Mouse (Mus musculus) liver, embryonic 13.5 days (tissue): ENCODE results near the gene Grifin. TPM values are rescaled to one million over a fixed set of nuclear protein-coding genes. Genes with fewer than 3 reads are reported as not detected.
A peak's percentile ranks its signal among the peaks of the same experiment; 100 is the strongest.

Experiments
- ATAC-seq: fragments of 200-750 bp; cut with Nextera tagmentation; 2 replicates; pipeline ENCODE4 v1.8.0; 2017; ENCODE audit warnings: low read depth, mild to moderate bottlenecking, moderate number of reproducible peaks, moderate library complexity
- DNase-seq: peaks from one replicate; pipeline ENCODE4 v3.0.0; 2022
- H3K27ac ChIP-seq: fragments of 300-500 bp; sonication (generic); 2 replicates; pipeline ENCODE4 v1.5.1; 2015; ENCODE audit warnings: moderate library complexity, mild to moderate bottlenecking, inconsistent platforms
- H3K27me3 ChIP-seq: fragments of 300-500 bp; sonication (generic); 2 replicates; pipeline ENCODE4 v1.6.1; 2015; ENCODE audit warnings: mild to moderate bottlenecking, inconsistent platforms
- H3K36me3 ChIP-seq: fragments of 300-500 bp; sonication (generic); 2 replicates; pipeline ENCODE4 v1.6.1; 2015; ENCODE audit warnings: mild to moderate bottlenecking, inconsistent platforms
- H3K4me1 ChIP-seq: fragments of 300-500 bp; sonication (generic); replicated peaks from 2 replicates; pipeline ENCODE4 v1.6.1; 2015; ENCODE audit warnings: inconsistent platforms
- H3K4me2 ChIP-seq: fragments of 300-500 bp; sonication (generic); 2 replicates; pipeline ENCODE4 v1.6.1; 2015; ENCODE audit warnings: inconsistent platforms, mild to moderate bottlenecking, moderate library complexity
- H3K4me3 ChIP-seq: fragments of 300-500 bp; sonication (generic); replicated peaks from 2 replicates; pipeline ENCODE4 v1.5.1; 2015; ENCODE audit warnings: mild to moderate bottlenecking, inconsistent platforms
- H3K9ac ChIP-seq: fragments of 300-500 bp; sonication (generic); 2 replicates; pipeline ENCODE4 v1.6.1; 2015; ENCODE audit warnings: mild to moderate bottlenecking, inconsistent platforms
- H3K9me3 ChIP-seq: fragments of 300-500 bp; sonication (generic); replicated peaks from 2 replicates; pipeline ENCODE4 v1.6.1; 2016; ENCODE audit warnings: inconsistent platforms
- WGBS: fragments of 180-500 bp; shearing (Covaris S2); methylation state at CpG from one replicate; pipeline ENCODE4 v1.1.7; 2015; ENCODE audit not compliant: insufficient replicate concordance; 5-methylcytosine and 5-hydroxymethylcytosine counted together
- polyA plus RNA-seq: library from polyadenylated mRNA; unstranded; fragments of >200 nt; fragmentation: Nextera tagmentation; extraction: Ambion mirVana; gene quantifications from 2 replicates; pipeline ENCODE4 v1.2.1, GENCODE M21; 2015

Grifin gene
- polyA plus RNA-seq, 1 experiment from 2014 or later: 4.9 TPM

DNA sequence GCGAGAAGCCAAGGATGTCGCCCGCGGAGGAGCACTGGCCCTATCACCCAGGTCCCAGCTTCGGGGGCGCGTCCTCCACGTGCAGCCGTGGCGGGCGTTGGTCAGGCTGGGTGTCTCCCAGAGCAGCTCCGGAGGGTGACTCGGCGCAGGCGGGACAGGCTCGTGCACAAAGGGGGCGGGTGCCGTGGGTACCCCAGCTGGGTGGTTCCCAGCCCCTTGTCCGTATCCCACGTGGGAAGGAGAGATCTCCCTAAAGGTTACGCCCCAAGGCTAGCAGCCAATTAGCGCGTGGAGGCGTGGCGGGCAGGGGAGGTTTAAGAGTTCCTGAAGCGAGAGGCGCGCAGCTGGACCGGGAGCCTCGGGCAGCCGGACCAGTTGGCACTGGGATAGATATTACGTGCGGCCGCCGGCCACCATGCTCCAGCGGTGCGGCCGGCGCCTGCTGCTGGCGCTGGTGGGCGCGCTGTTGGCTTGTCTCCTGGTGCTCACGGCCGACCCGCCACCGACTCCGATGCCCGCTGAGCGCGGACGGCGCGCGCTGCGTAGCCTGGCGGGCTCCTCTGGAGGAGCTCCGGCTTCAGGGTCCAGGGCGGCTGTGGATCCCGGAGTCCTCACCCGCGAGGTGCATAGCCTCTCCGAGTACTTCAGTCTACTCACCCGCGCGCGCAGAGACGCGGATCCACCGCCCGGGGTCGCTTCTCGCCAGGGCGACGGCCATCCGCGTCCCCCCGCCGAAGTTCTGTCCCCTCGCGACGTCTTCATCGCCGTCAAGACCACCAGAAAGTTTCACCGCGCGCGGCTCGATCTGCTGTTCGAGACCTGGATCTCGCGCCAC is 42.3 kb upstream of the Grifin start, which contains the start of gene Lfng:
TSS of gene Lfng (plus strand) at position 320 of the 835 bp plus-strand sequence.
- H3K4me1 ChIP-seq: peaks cover 78% of the 10 kb centered on the region

DNA sequence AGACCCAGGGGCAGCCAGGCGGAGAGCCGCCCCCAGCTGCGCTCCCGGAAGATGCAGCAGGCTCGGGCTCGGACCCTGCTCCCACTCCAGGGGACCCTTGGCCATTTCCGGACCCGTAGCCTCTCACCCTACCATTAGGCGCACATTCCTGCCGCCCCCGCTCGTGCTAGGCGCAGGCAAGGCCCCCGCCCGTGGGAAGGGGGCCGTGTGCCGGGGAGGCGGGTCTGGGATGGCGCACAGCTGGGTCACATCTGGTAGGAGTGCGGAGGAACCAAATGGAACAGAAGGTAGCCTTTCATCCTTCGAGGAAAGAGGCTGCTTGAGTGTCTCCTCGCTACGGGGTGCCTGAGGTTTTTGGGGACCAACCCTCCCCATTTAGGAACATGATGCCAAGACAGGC is 41.5 kb upstream of the Grifin start:
- under 1% methylated on average over 23 of the region's 23 CpGs for WGBS

More for the DNA sequence above, 42.3 kb upstream of the Grifin start, which contains the start of gene Lfng:
- DNase-seq: peak; percentile 91
- WGBS: under 1% methylated on average over 90 of the region's 91 CpGs
- peaks cover 90% of the 10 kb centered on the region for H3K27me3 ChIP-seq
- H3K9me3 ChIP-seq: no peaks in the 10 kb centered on the region
- H3K27ac ChIP-seq: peak within 1 kb of the TSS; percentile 81
- ATAC-seq: peak; percentile 91
- peak within 1 kb of the TSS; percentile 86 for H3K9ac ChIP-seq
- peak within 1 kb of the TSS; percentile 87 for H3K4me2 ChIP-seq
- H3K4me3 ChIP-seq: peak within 1 kb of the TSS; percentile 75
- H3K36me3 ChIP-seq: peaks cover 12% of the 10 kb centered on the region

DNA sequence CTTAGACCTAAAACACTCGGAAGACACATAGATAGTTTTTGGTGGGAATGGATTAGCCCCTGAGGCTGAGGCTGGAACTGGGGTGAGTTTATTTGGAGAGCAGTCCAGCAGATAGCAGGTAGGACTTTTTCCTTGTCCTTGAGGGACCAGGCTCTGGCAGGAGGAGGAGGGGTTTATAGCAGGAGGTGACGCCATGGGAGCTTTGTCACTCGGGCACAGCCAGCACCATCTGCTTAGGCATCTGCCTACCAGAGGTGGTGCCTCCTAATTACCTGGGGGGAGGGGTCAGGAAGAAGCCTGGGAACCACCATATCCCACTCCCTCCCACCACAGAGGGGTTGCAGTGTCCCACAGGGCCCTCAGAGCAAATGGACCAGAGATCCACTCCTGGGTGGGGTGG is 40.4 kb upstream of the Grifin start:
- H3K9me3 ChIP-seq: no peaks in the 10 kb centered on the region
- H3K9ac ChIP-seq: no peak overlapping the region
- H3K4me1 ChIP-seq: peaks cover 58% of the 10 kb centered on the region
- WGBS: 21% methylated on average over 3 of the region's 3 CpGs
- H3K27ac ChIP-seq: no peak overlapping the region
- no peak overlapping the region for H3K4me3 ChIP-seq
- ATAC-seq (no peak), DNase-seq (no peak)
- H3K36me3 ChIP-seq: no peaks in the 10 kb centered on the region
- H3K27me3 ChIP-seq: peaks cover 90% of the 10 kb centered on the region
- no peak overlapping the region for H3K4me2 ChIP-seq

More for the DNA sequence above, 41.5 kb upstream of the Grifin start:
- Histone ChIP-seq H3K4me3 (peak overlapping the region; percentile 75), H3K9me3 (no peaks in the 10 kb centered on the region), H3K4me2 (peak overlapping the region; percentile 87), H3K27me3 (peaks cover 92% of the 10 kb centered on the region), H3K4me1 (peaks cover 70% of the 10 kb centered on the region), H3K9ac (peak overlapping the region; percentile 60), H3K36me3 (peaks cover 3% of the 10 kb centered on the region; the same call in 1 of the 2 replicates), H3K27ac (no peak overlapping the region)
- ATAC-seq (no peak), DNase-seq (no peak)

DNA sequence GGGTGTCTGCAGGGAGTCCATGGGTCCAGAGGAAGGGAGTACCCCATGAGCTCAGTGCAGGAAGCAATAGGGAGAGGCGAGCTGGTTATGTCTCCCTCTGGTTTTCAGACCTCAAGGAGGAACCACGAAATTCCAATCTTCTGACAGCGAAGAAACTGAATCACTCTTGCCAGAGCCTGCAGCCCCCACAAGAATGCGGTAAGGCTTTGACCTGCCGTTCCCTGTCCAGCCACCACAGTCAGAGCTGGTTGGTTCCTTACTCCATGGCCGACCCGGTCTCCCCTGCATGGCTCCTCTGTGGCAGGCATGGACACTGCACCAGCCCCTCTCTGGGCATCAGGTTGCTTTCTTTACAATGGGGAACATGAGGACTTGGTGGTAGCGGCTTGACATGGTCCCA is 39.5 kb upstream of the Grifin start:
- ATAC-seq: no peak
- Histone ChIP-seq H3K27ac (no peak overlapping the region), H3K36me3 (no peaks in the 10 kb centered on the region), H3K9ac (no peak overlapping the region), H3K4me3 (no peak overlapping the region), H3K9me3 (no peaks in the 10 kb centered on the region), H3K27me3 (peaks cover 85% of the 10 kb centered on the region), H3K4me1 (peaks cover 50% of the 10 kb centered on the region), H3K4me2 (no peak overlapping the region)
- DNase-seq: no peak
- WGBS: 36% methylated on average over 8 of the region's 8 CpGs

DNA sequence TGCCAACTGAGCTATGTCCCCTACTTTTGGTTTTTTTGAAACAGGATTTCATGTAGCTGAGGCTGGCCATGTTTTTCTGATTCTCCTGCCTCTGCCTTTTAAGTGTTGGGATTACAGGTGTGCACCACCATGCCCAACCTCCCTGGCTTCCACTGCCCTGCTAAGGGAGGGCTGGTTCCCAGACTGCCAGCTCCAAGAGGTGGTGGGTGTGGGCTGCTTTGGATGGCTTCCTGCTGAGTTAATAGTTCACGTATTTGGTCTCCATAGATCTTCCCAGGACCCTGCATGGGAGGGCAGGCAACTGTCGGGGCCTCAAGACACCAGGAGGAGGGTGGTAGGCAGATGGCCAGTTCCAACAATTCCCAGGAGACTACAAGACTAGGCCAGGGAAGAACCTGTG is 37.7 kb upstream of the Grifin start:
- Histone ChIP-seq H3K9ac (no peak overlapping the region), H3K9me3 (no peaks in the 10 kb centered on the region), H3K4me2 (no peak overlapping the region), H3K27ac (no peak overlapping the region), H3K4me3 (no peak overlapping the region), H3K36me3 (no peaks in the 10 kb centered on the region), H3K4me1 (peaks cover 38% of the 10 kb centered on the region), H3K27me3 (peaks cover 69% of the 10 kb centered on the region)
- WGBS: 60% methylated on average over 2 of the region's 2 CpGs
- ATAC-seq (no peak), DNase-seq (no peak)

DNA sequence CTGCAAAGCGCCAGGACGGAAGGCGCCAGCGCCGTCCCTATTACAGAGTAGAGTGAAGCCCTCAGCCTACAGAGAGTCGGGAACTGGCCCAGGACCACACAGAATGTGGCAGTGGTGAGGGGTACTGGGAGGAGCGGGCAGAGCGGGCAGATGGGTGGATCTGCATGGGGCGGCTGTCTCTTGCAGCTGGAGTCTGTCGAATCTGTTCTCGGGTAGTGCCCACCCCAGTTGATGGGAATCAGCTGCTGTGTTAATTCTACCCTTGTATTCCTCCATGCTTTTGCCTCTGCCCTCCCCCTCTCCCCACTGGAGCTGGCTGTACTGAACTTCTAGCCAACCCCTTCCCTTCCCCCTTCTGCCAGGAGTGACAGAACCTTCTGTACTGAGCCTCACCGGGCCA is 36.8 kb upstream of the Grifin start:
- no peak overlapping the region for H3K9ac ChIP-seq
- no peak overlapping the region for H3K4me2 ChIP-seq
- no peaks in the 10 kb centered on the region for H3K9me3 ChIP-seq
- no peaks in the 10 kb centered on the region for H3K36me3 ChIP-seq
- H3K27ac ChIP-seq: no peak overlapping the region
- peaks cover 61% of the 10 kb centered on the region for H3K27me3 ChIP-seq
- H3K4me1 ChIP-seq: peaks cover 38% of the 10 kb centered on the region
- ATAC-seq: no peak
- 71% methylated on average over 12 of the region's 12 CpGs for WGBS
- no peak for DNase-seq
- H3K4me3 ChIP-seq: no peak overlapping the region

DNA sequence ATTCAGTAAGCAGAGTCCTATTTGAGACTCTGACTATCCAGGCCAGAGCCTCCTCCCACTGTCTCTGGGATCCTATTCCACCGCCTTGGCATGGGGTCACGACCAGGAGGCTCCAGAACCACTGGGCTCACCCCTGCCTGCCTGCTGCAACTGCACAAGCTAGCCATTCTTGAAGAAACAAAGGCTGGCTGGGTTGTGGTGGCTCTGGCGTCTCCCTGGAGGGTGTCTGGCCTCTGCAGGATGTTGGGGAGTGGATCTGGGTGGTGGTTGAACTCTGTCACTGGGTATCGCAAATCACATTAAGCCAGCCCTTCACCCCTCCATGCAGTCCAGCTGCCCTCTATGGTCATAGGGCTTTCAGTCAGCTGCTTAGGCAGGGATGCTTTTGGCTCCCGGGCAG is 35.1 kb upstream of the Grifin start:
- H3K9ac ChIP-seq: no peak overlapping the region
- H3K36me3 ChIP-seq: no peaks in the 10 kb centered on the region
- WGBS: 66% methylated on average over 5 of the region's 5 CpGs
- no peak overlapping the region for H3K4me2 ChIP-seq
- peaks cover 43% of the 10 kb centered on the region for H3K27me3 ChIP-seq
- no peaks in the 10 kb centered on the region for H3K9me3 ChIP-seq
- no peak overlapping the region for H3K27ac ChIP-seq
- peaks cover 38% of the 10 kb centered on the region for H3K4me1 ChIP-seq
- ATAC-seq: no peak
- DNase-seq: no peak
- no peak overlapping the region for H3K4me3 ChIP-seq

DNA sequence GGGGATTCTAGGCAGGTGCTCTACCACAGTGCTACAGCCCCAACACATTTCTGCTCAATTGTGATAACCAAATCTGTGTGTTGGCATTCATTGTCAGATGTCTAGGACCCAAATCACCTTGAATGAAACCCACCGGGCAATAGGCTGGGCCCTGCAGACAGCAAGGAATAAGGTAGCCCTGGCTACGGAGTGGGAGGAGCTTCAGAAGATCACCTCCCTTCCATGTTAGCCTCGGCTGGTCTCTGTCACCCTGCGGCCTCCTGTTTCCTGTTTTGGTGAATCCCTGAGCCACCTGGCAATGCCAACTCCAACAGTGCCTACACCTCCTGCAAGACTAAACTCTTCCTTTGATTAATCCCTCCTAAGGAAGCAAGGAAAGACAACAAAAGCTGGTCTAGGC is 32.9 kb upstream of the Grifin start:
- peak overlapping the region; percentile 72 for H3K4me2 ChIP-seq
- DNase-seq: no peak
- H3K4me1 ChIP-seq: peaks cover 52% of the 10 kb centered on the region

DNA sequence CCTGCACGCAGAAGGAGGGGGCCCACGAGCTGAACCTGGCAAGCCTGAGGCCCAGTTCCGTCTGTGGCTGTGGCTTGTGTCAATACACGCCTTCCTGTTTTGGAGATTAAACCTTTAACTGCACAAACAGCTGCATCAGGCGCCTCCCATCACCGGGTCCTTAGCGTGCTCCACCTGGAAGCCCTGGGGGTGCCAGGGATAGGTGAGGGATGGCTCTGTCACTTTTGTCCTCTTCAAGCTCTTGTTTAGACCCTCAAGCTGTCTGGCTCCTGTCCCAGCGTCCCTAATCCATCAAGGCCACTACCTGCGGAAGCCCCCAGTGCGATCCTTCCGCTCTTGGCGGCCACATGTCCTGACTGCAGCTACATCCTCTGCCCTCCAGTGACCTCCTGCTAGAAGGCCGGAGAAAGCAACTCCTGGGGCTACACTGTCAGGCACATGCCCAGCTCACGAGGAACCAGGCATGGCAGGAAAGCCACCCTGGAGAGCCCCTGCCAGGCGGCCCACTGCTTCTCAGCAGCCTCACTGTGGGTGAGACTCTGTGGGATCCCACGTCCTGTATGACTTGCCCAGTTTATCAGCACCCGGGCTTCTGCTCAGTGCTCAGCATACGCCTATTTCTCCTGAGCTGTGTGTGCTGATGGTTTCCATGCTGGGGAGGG is 32.2 kb upstream of the Grifin start:
- DNase-seq (peak; percentile 57), ATAC-seq (peak; percentile 89)
- Histone ChIP-seq H3K4me1 (peaks cover 52% of the 10 kb centered on the region), H3K9me3 (no peaks in the 10 kb centered on the region), H3K9ac (peak overlapping the region; percentile 71), H3K4me2 (peak overlapping the region; percentile 72), H3K36me3 (no peaks in the 10 kb centered on the region), H3K4me3 (peak overlapping the region; percentile 35), H3K27ac (peak overlapping the region; percentile 95), H3K27me3 (peaks cover 19% of the 10 kb centered on the region)
- WGBS: 13% methylated on average over 18 of the region's 18 CpGs

More for the DNA sequence above, 32.9 kb upstream of the Grifin start:
- Histone ChIP-seq H3K9me3 (no peaks in the 10 kb centered on the region), H3K4me3 (no peak overlapping the region), H3K27me3 (peaks cover 26% of the 10 kb centered on the region), H3K36me3 (no peaks in the 10 kb centered on the region), H3K27ac (peak overlapping the region; percentile 95), H3K9ac (peak overlapping the region; percentile 71)
- no peak for ATAC-seq
- 39% methylated on average over 4 of the region's 4 CpGs for WGBS

DNA sequence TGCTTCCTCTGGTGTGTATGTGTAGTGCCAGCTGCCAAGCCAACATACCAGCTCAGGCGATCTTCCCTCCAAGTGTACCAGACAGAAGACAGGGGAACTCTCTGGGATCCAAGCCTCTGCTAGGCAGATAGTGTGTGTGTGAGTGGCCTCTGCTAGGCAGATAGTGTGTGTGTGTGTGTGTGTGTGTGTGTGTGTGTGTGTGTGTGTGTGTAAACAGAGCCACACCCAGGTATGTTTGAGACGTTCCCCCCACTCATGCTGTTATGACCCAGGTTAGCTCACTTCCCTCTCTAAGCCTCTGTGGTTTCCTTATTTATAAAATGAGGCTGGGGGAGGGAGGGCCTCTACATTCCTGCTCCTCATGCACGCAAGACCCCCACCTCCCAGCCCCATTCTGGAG is 31.6 kb upstream of the Grifin start:
- WGBS: 14% methylated on average over 3 of the region's 3 CpGs
- Histone ChIP-seq H3K4me3 (peak overlapping the region; percentile 35; the same call in 1 of the 2 replicates), H3K27ac (peak overlapping the region; percentile 95), H3K36me3 (no peaks in the 10 kb centered on the region), H3K27me3 (peaks cover 13% of the 10 kb centered on the region), H3K9ac (peak overlapping the region; percentile 71), H3K4me2 (peak overlapping the region; percentile 72), H3K9me3 (no peaks in the 10 kb centered on the region), H3K4me1 (peaks cover 52% of the 10 kb centered on the region)
- DNase-seq (peak; percentile 46), ATAC-seq (peak; percentile 71)

DNA sequence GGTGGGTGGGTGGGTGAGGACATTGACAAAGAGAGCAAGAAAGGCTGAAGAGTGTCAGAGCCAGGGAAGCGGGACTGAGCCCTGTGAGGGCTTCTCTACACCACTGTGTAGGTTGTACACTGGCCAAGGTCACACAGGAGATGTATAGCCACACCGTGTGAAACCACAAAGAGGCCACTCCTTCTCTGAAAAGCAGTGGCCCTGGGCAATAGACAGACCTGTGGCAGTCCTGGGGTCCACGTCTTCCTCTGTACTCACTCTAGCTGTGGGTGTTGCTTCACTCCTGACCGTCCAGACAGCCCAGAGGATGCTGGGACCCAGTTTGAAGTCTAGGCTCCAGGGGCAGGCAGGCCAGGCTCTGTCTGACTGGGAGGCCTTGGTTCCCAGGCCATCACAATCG is 30.0 kb upstream of the Grifin start:
- 48% methylated on average over 5 of the region's 5 CpGs for WGBS
- no peak for ATAC-seq
- H3K4me2 ChIP-seq: peak overlapping the region; percentile 21; the same call in 1 of the 2 replicates

More for the DNA sequence above, 30.0 kb upstream of the Grifin start:
- Histone ChIP-seq H3K36me3 (no peaks in the 10 kb centered on the region), H3K27me3 (peaks cover 5% of the 10 kb centered on the region), H3K9ac (peak overlapping the region; percentile 41; the same call in 1 of the 2 replicates), H3K27ac (peak overlapping the region; percentile 95), H3K4me1 (peaks cover 52% of the 10 kb centered on the region), H3K4me3 (no peak overlapping the region), H3K9me3 (no peaks in the 10 kb centered on the region)
- DNase-seq: no peak
